Comparison of ENCODE assay signal across 16 mouse cellular contexts in the genomic region with DNA sequence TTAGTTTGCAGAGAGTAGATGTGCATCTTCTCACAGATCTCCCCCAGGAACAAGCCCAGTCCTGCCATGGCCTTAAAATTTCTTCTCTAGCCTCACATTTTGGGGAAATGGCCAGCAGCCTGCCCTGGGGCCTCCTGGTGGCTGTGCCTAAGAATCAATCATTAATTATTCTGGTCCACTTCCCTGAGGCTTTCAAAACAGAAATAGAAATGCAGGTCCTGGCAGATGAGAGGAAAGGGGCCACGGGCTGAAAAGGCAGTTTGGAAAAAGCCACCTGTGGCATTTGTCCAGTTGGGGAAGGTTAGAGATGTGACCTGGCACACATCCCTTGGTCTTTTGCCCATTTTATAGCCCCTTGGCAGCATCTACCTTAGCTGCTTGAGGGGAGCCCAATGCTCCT. TPM values are rescaled to one million over a fixed set of nuclear protein-coding genes. Genes with fewer than 3 reads are reported as not detected.
DNase-seq lines count a peak whose midpoint lies in the region; ATAC-seq and TF ChIP-seq lines count a peak whose summit lies in the region.
"Had no signal": no experiment of that assay in that cellular context is flagged by ENCODE, and none has a peak within 500 bp of the region (broad histone marks: within the 10 kb centered on the region; RNA-seq: fewer than 3 reads in every experiment).

No protein-coding gene starts in this region.

- H3K4me2 ChIP-seq in hindbrain, embryonic 16.5 days (ENCODE audit: low read length): no peak overlapping the region
- H3K4me2 ChIP-seq in hindbrain, embryonic 14.5 days (replicated peaks): no peak overlapping the region
- H3K4me2 ChIP-seq: liver, embryonic 11.5 days; midbrain, embryonic 12.5 days; neural tube, embryonic 12.5 days had no signal

- H3K9ac ChIP-seq in hindbrain, embryonic 16.5 days (ENCODE audit: low read depth, low read length): no peak overlapping the region
- H3K9ac ChIP-seq in hindbrain, embryonic 14.5 days: no peak overlapping the region
- H3K9ac ChIP-seq: midbrain, embryonic 12.5 days; neural tube, embryonic 12.5 days had no signal

- TF ChIP-seq CTCF in brain, embryonic 14.5 days (IDR thresholded peaks at IDR 0.05; ENCODE audit: borderline replicate concordance, extremely low read depth, insufficient read depth, insufficient read length): no peak

- H3K36me3 ChIP-seq in hindbrain, embryonic 16.5 days (ENCODE audit: control insufficient read depth, insufficient read depth, low read length): no peaks in the 10 kb centered on the region
- H3K36me3 ChIP-seq in hindbrain, embryonic 14.5 days (replicated peaks; ENCODE audit: control insufficient read depth, insufficient read depth): no peaks in the 10 kb centered on the region
- H3K36me3 ChIP-seq: G1E; midbrain, embryonic 12.5 days; neural tube, embryonic 12.5 days had no signal

- 10% methylated on average over 1 of the region's 1 CpGs for WGBS in hindbrain, embryonic 16.5 days
- WGBS in hindbrain, embryonic 14.5 days: 5% methylated on average over 1 of the region's 1 CpGs

- H3K9me3 ChIP-seq in hindbrain, embryonic 16.5 days (ENCODE audit: control insufficient read depth, low read length): no peaks in the 10 kb centered on the region
- no peaks in the 10 kb centered on the region for H3K9me3 ChIP-seq in hindbrain, embryonic 14.5 days (ENCODE audit: control insufficient read depth, low read length)
- H3K9me3 ChIP-seq: G1E; midbrain, embryonic 12.5 days; neural tube, embryonic 12.5 days had no signal

- peaks cover 3% of the 10 kb centered on the region for H3K4me1 ChIP-seq in hindbrain, embryonic 16.5 days (ENCODE audit: control insufficient read depth, insufficient read depth, low read depth, low read length)
- peaks cover 4% of the 10 kb centered on the region; the same call in 1 of the 2 replicates for H3K4me1 ChIP-seq in hindbrain, embryonic 14.5 days (replicated peaks; ENCODE audit: control insufficient read depth, insufficient read depth, low read length)

- ATAC-seq in hindbrain, embryonic 16.5 days: peak; percentile 25; the same call in 1 of the 2 replicates
- ATAC-seq in hindbrain, embryonic 14.5 days (ENCODE audit: low FRiP score): no peak
- no peak for ATAC-seq in inflammation-experienced regulatory T-cells, adult 6 months

- DNase-seq in hindbrain, embryonic 14.5 days (ENCODE audit: low spot score): no peak
- peak; percentile 15 for DNase-seq in brain, embryonic 14.5 days (ENCODE audit: low read depth)
- DNase-seq in kidney, adult 9 months: peak; percentile 94
- peak; percentile 46 for DNase-seq in retina, postnatal 1 day
- DNase-seq in lung, postnatal 4 days: no peak
- DNase-seq in frontal cortex, postnatal 36 days (ENCODE audit: low spot score in 2 of 2): no peak
- DNase-seq: lung, postnatal 14 days had no signal

- no peak for TF ChIP-seq POLR2A in brain, embryonic 14.5 days (IDR thresholded peaks at IDR 0.05; ENCODE audit: borderline replicate concordance, extremely low read depth, insufficient read depth, insufficient read length, poor library complexity, severe bottlenecking)

- no peak overlapping the region for H3K4me3 ChIP-seq in hindbrain, embryonic 16.5 days (ENCODE audit: low read length)
- no peak overlapping the region for H3K4me3 ChIP-seq in hindbrain, embryonic 14.5 days (replicated peaks; ENCODE audit: low read length)
- H3K4me3 ChIP-seq: midbrain, embryonic 12.5 days; neural tube, embryonic 12.5 days had no signal

- peaks cover 20% of the 10 kb centered on the region for H3K27me3 ChIP-seq in hindbrain, embryonic 16.5 days (replicated peaks; ENCODE audit: control insufficient read depth, insufficient read depth, low read length)
- H3K27me3 ChIP-seq in hindbrain, embryonic 14.5 days (ENCODE audit: control insufficient read depth, insufficient read depth, low read length): peaks cover 31% of the 10 kb centered on the region

- no peak overlapping the region for H3K27ac ChIP-seq in hindbrain, embryonic 16.5 days (ENCODE audit: low read depth, low read length)
- H3K27ac ChIP-seq in hindbrain, embryonic 14.5 days: no peak overlapping the region
- H3K27ac ChIP-seq: midbrain, embryonic 12.5 days; neural tube, embryonic 12.5 days had no signal

RNA-seq across cellular contexts. Expression of gene Pax8, which starts 3.8 kb away (rescaled TPM):
- polyA plus RNA-seq in hindbrain, embryonic 16.5 days (2015; fragmentation: Nextera tagmentation; extraction: Ambion mirVana): 21.2 and 24.0 TPM in 2 replicates
- polyA plus RNA-seq in hindbrain, embryonic 14.5 days (2014; fragmentation: Nextera tagmentation; extraction: Ambion mirVana): 24.5 and 33.0 TPM in 2 replicates
- polyA plus RNA-seq in brain, embryonic 14.5 days (2012; rRNA removed): 1.9 and 9.4 TPM in 2 replicates
- not detected for polyA plus RNA-seq in inflammation-experienced regulatory T-cells, adult 6 months (2017; shearing (Covaris generic))
- polyA plus RNA-seq: C2C12; G1E; heart, postnatal 0 days; spleen, adult 2 months had no signal

Comparison
In these comparisons a context has a peak if more than half of its experiments do, and no peak if none do; other contexts are left out.
1. DNase-seq: peak in brain, embryonic 14.5 days (single experiment), kidney, adult 9 months (single experiment) and retina, postnatal 1 day (single experiment); none in hindbrain, embryonic 14.5 days (single experiment), lung, postnatal 4 days (0 of 2) and frontal cortex, postnatal 36 days (0 of 2).